Mouse (Mus musculus): ENCODE measurements around the gene Gm49661.

GRCm38 (mm10) chr8:84933767-84934559 is 35.3 kb downstream of the Gm49661 start:
- TF ChIP-seq POLR2A (IDR thresholded peaks at IDR 0.05; ENCODE audit: control insufficient read depth, extremely low read depth, insufficient read depth, low read length, poor library complexity) (no peak), CTCF (IDR thresholded peaks at IDR 0.05; ENCODE audit: borderline replicate concordance, control insufficient read depth, extremely low read depth, insufficient read depth, low read length, poor library complexity) (no peak)

Measured in thymus, adult 2 months (tissue).